Mouse (Mus musculus) forebrain, embryonic 16.5 days (tissue): Measurements from ENCODE around the gene Kdm5b. TPM values are rescaled to one million over a fixed set of nuclear protein-coding genes. Genes with fewer than 3 reads are reported as not detected.

ENCODE experiments used
- ATAC-seq: fragments of 200-750 bp; cut with Nextera tagmentation; 2 replicates; pipeline ENCODE4 v1.8.0; 2017; ENCODE audit warnings: mild to moderate bottlenecking, moderate library complexity
- H3K27ac ChIP-seq: fragments of 300-500 bp; sonication (generic); 2 replicates; pipeline ENCODE4 v1.5.1; 2014; ENCODE audit warnings: low read length, control low read depth
- H3K27me3 ChIP-seq: fragments of 300-500 bp; sonication (generic); replicated peaks from 2 replicates; pipeline ENCODE4 v1.6.1; 2014; ENCODE audit warnings: low read length; ENCODE audit not compliant: control insufficient read depth, insufficient read depth
- H3K36me3 ChIP-seq: fragments of 300-500 bp; sonication (generic); 2 replicates; pipeline ENCODE4 v1.6.1; 2014; ENCODE audit not compliant: control insufficient read depth, insufficient read depth
- H3K4me1 ChIP-seq: fragments of 300-500 bp; sonication (generic); replicated peaks from 2 replicates; pipeline ENCODE4 v1.6.1; 2014; ENCODE audit warnings: low read length; ENCODE audit not compliant: control insufficient read depth, insufficient read depth
- H3K4me2 ChIP-seq: fragments of 300-500 bp; sonication (generic); 2 replicates; pipeline ENCODE4 v1.6.1; 2014; ENCODE audit warnings: mild to moderate bottlenecking, low read length, control low read depth
- H3K4me3 ChIP-seq: fragments of 300-500 bp; sonication (generic); replicated peaks from 2 replicates; pipeline ENCODE4 v1.5.1; 2014; ENCODE audit warnings: mild to moderate bottlenecking, low read length, control low read depth
- H3K9ac ChIP-seq: fragments of 300-500 bp; sonication (generic); replicated peaks from 2 replicates; pipeline ENCODE4 v1.6.1; 2014; ENCODE audit warnings: low read depth, low read length, control low read depth
- H3K9me3 ChIP-seq: fragments of 300-500 bp; sonication (generic); 2 replicates; pipeline ENCODE4 v1.6.1; 2016; ENCODE audit warnings: low read length; ENCODE audit not compliant: control insufficient read depth
- WGBS: fragments of 180-500 bp; shearing (Covaris S2); extraction: QIAGEN DNeasy Blood & Tissue Kit; methylation state at CpG from one replicate; pipeline ENCODE4 v1.1.7; 2014; 5-methylcytosine and 5-hydroxymethylcytosine counted together
- polyA plus RNA-seq: library from polyadenylated mRNA; unstranded; fragments of >200 nt; fragmentation: Nextera tagmentation; extraction: Ambion mirVana; gene quantifications from 2 replicates; pipeline ENCODE4 v1.2.1, GENCODE M21; 2015

Gene Kdm5b
- polyA plus RNA-seq, 1 experiment from 2014 or later: 103 TPM

- H3K36me3 ChIP-seq: peaks cover 70% of the 10 kb centered on the region
- no peak overlapping the region for H3K4me3 ChIP-seq
- no peaks in the 10 kb centered on the region for H3K4me1 ChIP-seq
- no peak overlapping the region for H3K27ac ChIP-seq
- H3K9ac ChIP-seq: no peak overlapping the region
- ATAC-seq: no peak
- WGBS: 95% methylated on average over 10 of the region's 10 CpGs
- H3K4me2 ChIP-seq: no peak overlapping the region
- no peaks in the 10 kb centered on the region for H3K9me3 ChIP-seq
- no peaks in the 10 kb centered on the region for H3K27me3 ChIP-seq
These were observed 69.5 kb downstream of the Kdm5b start for GRCm38 (mm10) chr1:134629455-134629854.

- peaks cover 31% of the 10 kb centered on the region for H3K36me3 ChIP-seq
- H3K9me3 ChIP-seq: no peaks in the 10 kb centered on the region
- H3K27me3 ChIP-seq: no peaks in the 10 kb centered on the region
- H3K4me3 ChIP-seq: no peak overlapping the region
- no peak overlapping the region for H3K9ac ChIP-seq
- no peak for ATAC-seq
- 0 out of 2 replicates have a peak, but pooled peaks cover 4% of the 10 kb centered on the region for H3K4me1 ChIP-seq
- H3K27ac ChIP-seq: no peak overlapping the region
- no peak overlapping the region for H3K4me2 ChIP-seq
- WGBS: 75% methylated on average over 7 of the region's 7 CpGs
These were observed 74.3 kb downstream of the Kdm5b start for GRCm38 (mm10) chr1:134634296-134634695.

DNA sequence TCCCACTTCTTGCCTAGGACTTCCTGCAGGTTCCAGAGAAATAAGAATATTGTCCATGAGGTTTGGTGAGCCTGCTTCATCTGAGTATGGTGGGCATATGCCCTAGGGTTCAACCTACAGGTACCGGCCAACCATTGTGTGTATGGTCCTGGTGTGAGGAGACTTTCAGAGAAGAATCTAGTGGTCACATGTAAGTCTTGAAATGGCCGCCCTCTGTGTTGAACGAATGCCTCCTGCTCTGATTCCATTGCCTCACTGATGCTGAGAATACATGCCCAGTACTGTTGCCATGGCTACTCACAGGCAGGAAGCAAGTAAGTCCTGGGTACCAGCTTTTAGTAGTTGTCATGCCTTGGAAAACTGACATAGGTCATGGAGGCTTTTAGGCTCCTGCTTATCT, 76.3 kb downstream of the Kdm5b start:
- H3K9ac ChIP-seq: no peak overlapping the region
- 0 out of 2 replicates have a peak, but pooled peaks cover 4% of the 10 kb centered on the region for H3K4me1 ChIP-seq
- H3K27ac ChIP-seq: no peak overlapping the region
- 74% methylated on average over 3 of the region's 3 CpGs for WGBS
- peaks cover 13% of the 10 kb centered on the region; the same call in 1 of the 2 replicates for H3K36me3 ChIP-seq
- no peak overlapping the region for H3K4me2 ChIP-seq
- H3K27me3 ChIP-seq: no peaks in the 10 kb centered on the region
- H3K4me3 ChIP-seq: no peak overlapping the region
- H3K9me3 ChIP-seq: no peaks in the 10 kb centered on the region
- ATAC-seq: no peak

- H3K36me3 ChIP-seq: peaks cover 12% of the 10 kb centered on the region; the same call in 1 of the 2 replicates
- H3K27ac ChIP-seq: no peak overlapping the region
- ATAC-seq: no peak
- H3K4me2 ChIP-seq: no peak overlapping the region
- H3K9me3 ChIP-seq: no peaks in the 10 kb centered on the region
- WGBS: 10% methylated on average over 3 of the region's 3 CpGs
- H3K27me3 ChIP-seq: no peaks in the 10 kb centered on the region
- H3K9ac ChIP-seq: no peak overlapping the region
- 0 out of 2 replicates have a peak, but pooled peaks cover 4% of the 10 kb centered on the region for H3K4me1 ChIP-seq
- H3K4me3 ChIP-seq: no peak overlapping the region
These were observed 76.7 kb downstream of the Kdm5b start for GRCm38 (mm10) chr1:134636684-134637083.

DNA sequence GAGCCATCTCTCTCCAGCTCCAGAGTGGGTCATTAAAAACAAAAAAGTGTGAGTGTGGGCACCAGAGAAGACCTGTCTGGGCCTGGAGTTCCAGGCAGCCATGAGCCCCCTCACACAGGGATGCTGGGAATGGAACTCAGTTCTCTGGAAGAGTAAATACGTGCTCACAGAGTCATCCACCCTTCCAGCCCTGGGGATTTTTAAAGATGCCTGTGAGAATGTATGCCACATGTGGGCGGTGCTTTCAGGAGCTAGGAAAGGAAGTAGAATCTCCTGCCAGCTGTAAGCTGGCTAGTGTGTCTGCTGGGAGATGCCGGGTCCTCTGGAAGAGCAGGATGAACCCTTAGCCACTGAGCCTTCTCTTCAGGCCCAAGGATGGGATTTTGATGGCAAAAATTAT, 78.1 kb downstream of the Kdm5b start:
- Histone ChIP-seq H3K36me3 (0 out of 2 replicates have a peak, but pooled peaks cover 2% of the 10 kb centered on the region), H3K9ac (no peak overlapping the region), H3K4me2 (no peak overlapping the region), H3K4me3 (no peak overlapping the region), H3K27ac (no peak overlapping the region), H3K27me3 (0 out of 2 replicates have a peak, but pooled peaks cover 3% of the 10 kb centered on the region), H3K9me3 (no peaks in the 10 kb centered on the region), H3K4me1 (0 out of 2 replicates have a peak, but pooled peaks cover 4% of the 10 kb centered on the region)
- 50% methylated on average over 3 of the region's 3 CpGs for WGBS
- no peak for ATAC-seq

DNA sequence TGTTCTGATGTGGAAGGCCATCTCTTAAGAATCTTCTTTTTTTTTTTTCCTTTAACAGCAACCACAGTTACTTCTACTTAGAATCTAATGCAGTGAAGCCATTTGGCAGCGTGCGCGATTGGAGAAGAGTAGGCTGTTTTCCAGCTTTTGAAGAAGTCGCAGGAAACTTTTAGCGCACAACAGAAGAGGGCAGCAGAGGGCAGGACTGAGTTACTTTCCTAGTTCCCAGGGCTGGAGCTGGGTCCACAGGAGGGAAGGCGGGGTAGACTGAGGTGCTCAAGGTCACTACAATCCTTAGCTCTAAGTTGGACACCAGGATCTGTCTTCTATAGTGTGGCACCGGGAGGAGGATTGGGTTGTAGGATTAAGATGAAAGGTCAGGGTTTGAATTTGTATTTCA, 78.6 kb downstream of the Kdm5b start:
- H3K9ac ChIP-seq: no peak overlapping the region
- 0 out of 2 replicates have a peak, but pooled peaks cover 6% of the 10 kb centered on the region for H3K27me3 ChIP-seq
- H3K4me3 ChIP-seq: no peak overlapping the region
- H3K4me2 ChIP-seq: no peak overlapping the region
- H3K36me3 ChIP-seq: 0 out of 2 replicates have a peak, but pooled peaks cover 2% of the 10 kb centered on the region
- WGBS: 33% methylated on average over 7 of the region's 7 CpGs
- no peaks in the 10 kb centered on the region for H3K9me3 ChIP-seq
- 0 out of 2 replicates have a peak, but pooled peaks cover 4% of the 10 kb centered on the region for H3K4me1 ChIP-seq
- ATAC-seq: no peak
- H3K27ac ChIP-seq: no peak overlapping the region

- ATAC-seq: peak; percentile 32
- WGBS: 62% methylated on average over 6 of the region's 6 CpGs
- H3K27ac ChIP-seq: no peak overlapping the region
These were observed 79.5 kb downstream of the Kdm5b start for GRCm38 (mm10) chr1:134639460-134639859.

GRCm38 (mm10) chr1:134641507-134641906, 81.5 kb downstream of the Kdm5b start:
- H3K27ac ChIP-seq: no peak overlapping the region
- no peak overlapping the region for H3K4me2 ChIP-seq
- no peak overlapping the region for H3K4me3 ChIP-seq
- no peaks in the 10 kb centered on the region for H3K9me3 ChIP-seq
- peaks cover 19% of the 10 kb centered on the region for H3K27me3 ChIP-seq
- no peak for ATAC-seq
- H3K4me1 ChIP-seq: peaks cover 13% of the 10 kb centered on the region
- no peaks in the 10 kb centered on the region for H3K36me3 ChIP-seq
- no peak overlapping the region for H3K9ac ChIP-seq
- 20% methylated on average over 3 of the region's 3 CpGs for WGBS

More at GRCm38 (mm10) chr1:134639460-134639859, 79.5 kb downstream of the Kdm5b start:
- H3K36me3 ChIP-seq: no peaks in the 10 kb centered on the region
- peaks cover 9% of the 10 kb centered on the region for H3K27me3 ChIP-seq
- no peak overlapping the region for H3K9ac ChIP-seq
- 0 out of 2 replicates have a peak, but pooled peaks cover 4% of the 10 kb centered on the region for H3K4me1 ChIP-seq
- no peak overlapping the region for H3K4me2 ChIP-seq
- H3K9me3 ChIP-seq: no peaks in the 10 kb centered on the region
- H3K4me3 ChIP-seq: no peak overlapping the region

DNA sequence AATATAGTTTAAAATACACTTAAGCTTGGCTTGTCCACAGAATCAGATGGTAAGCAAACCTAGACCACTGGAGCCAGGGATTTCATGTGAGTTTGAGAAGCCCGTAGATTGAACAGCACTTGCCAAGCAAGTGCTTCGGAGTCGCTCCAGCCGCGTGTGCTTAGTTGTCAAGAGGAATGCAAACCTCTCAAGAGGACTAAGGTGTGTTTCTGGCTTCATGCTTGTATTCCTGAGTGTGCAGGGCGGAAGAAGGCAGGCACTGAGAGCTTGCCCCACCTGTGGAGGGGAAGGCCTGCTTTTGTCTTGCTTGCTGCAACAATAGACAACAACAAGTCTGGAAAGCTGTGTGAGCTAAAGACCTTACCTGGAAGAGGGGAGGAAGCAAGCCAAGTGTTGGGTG, 83.7 kb downstream of the Kdm5b start:
- no peak overlapping the region for H3K4me3 ChIP-seq
- H3K4me1 ChIP-seq: peaks cover 16% of the 10 kb centered on the region
- 75% methylated on average over 6 of the region's 6 CpGs for WGBS
- no peaks in the 10 kb centered on the region for H3K36me3 ChIP-seq
- ATAC-seq: no peak
- no peak overlapping the region for H3K9ac ChIP-seq
- H3K9me3 ChIP-seq: no peaks in the 10 kb centered on the region
- no peak overlapping the region for H3K27ac ChIP-seq
- peaks cover 41% of the 10 kb centered on the region for H3K27me3 ChIP-seq
- no peak overlapping the region for H3K4me2 ChIP-seq
